Mouse (Mus musculus): Measurements from ENCODE around the gene Il17ra.

Il17ra gene

GRCm38 (mm10) chr6:120516879-120517278, 53.8 kb downstream of the Il17ra start:
- TF ChIP-seq GATA4 (IDR thresholded peaks at IDR 0.05; ENCODE audit: insufficient replicate concordance, low read length), result no peak

GRCm38 (mm10) chr6:120517311-120517710, 54.3 kb downstream of the Il17ra start:
- no peak for TF ChIP-seq GATA4 (IDR thresholded peaks at IDR 0.05; ENCODE audit: insufficient replicate concordance, low read length)

GRCm38 (mm10) chr6:120519647-120520046, 56.6 kb downstream of the Il17ra start:
- no peak for TF ChIP-seq GATA4 (IDR thresholded peaks at IDR 0.05; ENCODE audit: insufficient replicate concordance, low read length)

- TF ChIP-seq GATA4 (IDR thresholded peaks at IDR 0.05; ENCODE audit: insufficient replicate concordance, low read length), result no peak
Measured at GRCm38 (mm10) chr6:120524796-120525195, 61.7 kb downstream of the Il17ra start.

DNA sequence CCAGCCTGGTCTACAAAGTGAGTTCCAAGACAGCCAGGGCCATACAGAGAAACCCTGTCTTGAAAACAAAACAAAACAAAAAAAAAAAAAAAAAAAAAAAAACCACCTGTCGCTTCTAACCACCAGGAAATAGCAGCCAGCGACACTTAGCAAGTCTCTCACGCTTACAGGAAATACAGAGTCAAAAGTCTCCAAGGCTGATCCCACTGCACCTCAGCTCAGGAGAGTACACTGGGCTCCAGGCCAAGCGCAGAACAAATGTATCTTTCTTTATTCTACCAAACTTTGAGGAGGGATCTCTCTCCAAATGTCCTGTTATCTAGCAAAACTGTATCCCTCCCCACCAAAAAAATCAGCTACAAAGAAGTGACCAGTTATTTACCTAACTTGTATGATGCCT, 66.1 kb downstream of the Il17ra start:
- no peak for TF ChIP-seq GATA4 (IDR thresholded peaks at IDR 0.05; ENCODE audit: insufficient replicate concordance, low read length)

- TF ChIP-seq GATA4 (IDR thresholded peaks at IDR 0.05; ENCODE audit: insufficient replicate concordance, low read length), result no peak
Measured at GRCm38 (mm10) chr6:120531020-120531965, 68.2 kb downstream of the Il17ra start, which contains the start of gene Hdhd5. Gene Hdhd5, minus strand, starts transcription at chr6:120531319.

GRCm38 (mm10) chr6:120532594-120532993, 69.5 kb downstream of the Il17ra start:
- TF ChIP-seq GATA4 (IDR thresholded peaks at IDR 0.05; ENCODE audit: insufficient replicate concordance, low read length), result no peak

DNA sequence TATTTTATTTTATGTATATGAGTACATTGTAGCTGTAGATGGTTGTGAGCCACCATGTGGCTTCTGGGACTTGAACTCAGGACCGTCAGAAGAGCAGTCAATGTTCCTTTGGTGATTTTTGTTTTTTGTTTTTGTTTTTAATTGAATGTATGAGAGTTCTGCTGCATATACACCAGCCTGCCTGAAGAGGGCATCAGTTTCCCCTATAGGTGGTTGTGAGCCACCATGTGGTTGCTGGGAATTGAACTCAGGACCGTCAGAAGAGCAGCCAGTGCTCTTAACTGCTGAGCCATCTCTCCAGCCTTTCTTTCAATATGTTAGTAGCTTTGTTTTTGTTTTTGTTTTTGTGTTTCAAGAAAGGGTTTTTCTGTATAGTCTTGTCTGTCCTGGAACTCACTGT, 73.3 kb downstream of the Il17ra start:
- no peak for TF ChIP-seq GATA4 (IDR thresholded peaks at IDR 0.05; ENCODE audit: insufficient replicate concordance, low read length)
